Mouse (Mus musculus) liver, adult 2 months (tissue): ENCODE measurements around the gene Bud13.

Experiments
- CTCF ChIP-seq: fragments of 200-500 bp; IDR thresholded peaks from 2 replicates; pipeline ENCODE4 v1.5.1; 2011; ENCODE audit warnings: low read depth, low read length, control low read depth
- POLR2A ChIP-seq: fragments of 200-500 bp; IDR thresholded peaks from 2 replicates; pipeline ENCODE4 v1.6.1; 2011; ENCODE audit warnings: low read length, control low read depth; ENCODE audit not compliant: insufficient read depth; ENCODE audit errors: extremely low read depth

DNA sequence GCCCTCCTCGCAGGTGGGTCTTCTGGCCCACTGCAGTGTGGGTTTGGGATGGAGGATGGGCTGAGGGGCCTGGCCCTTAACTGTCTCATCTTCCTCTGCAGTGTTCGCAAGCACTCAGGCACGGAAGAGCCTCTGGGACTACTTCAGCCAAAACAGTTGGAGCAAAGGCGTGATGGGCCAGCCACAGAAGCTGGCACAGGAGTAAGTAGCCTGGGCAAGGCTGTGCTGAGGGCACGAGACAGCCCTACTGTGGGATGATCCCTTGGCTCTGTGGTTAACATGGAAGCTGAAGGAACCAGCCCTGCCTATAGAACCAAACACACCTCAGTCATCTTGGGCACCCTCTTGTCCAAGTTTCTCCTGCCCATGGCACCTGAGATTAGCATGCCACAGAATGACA, 13.7 kb upstream of the Bud13 start:
- TF ChIP-seq CTCF (peak; percentile 15; the same call in 1 of the 2 replicates), POLR2A (0 out of 2 replicates have a peak, but pooled peaks have one; percentile 56)
